Mouse (Mus musculus) embryonic fibroblast, embryonic 13.5 days (primary cell): ENCODE results near the gene Pkd1l1.

ENCODE experiments used
- CTCF ChIP-seq: IDR thresholded peaks from 2 replicates; pipeline ENCODE4 v1.5.1; 2011; ENCODE audit warnings: mild to moderate bottlenecking, control low read depth, low read length, moderate library complexity, borderline replicate concordance; ENCODE audit not compliant: insufficient read depth
- POLR2A ChIP-seq: IDR thresholded peaks from 2 replicates; pipeline ENCODE4 v1.6.1; 2011; ENCODE audit warnings: low read depth, mild to moderate bottlenecking, control low read depth, low read length, moderate library complexity

DNA sequence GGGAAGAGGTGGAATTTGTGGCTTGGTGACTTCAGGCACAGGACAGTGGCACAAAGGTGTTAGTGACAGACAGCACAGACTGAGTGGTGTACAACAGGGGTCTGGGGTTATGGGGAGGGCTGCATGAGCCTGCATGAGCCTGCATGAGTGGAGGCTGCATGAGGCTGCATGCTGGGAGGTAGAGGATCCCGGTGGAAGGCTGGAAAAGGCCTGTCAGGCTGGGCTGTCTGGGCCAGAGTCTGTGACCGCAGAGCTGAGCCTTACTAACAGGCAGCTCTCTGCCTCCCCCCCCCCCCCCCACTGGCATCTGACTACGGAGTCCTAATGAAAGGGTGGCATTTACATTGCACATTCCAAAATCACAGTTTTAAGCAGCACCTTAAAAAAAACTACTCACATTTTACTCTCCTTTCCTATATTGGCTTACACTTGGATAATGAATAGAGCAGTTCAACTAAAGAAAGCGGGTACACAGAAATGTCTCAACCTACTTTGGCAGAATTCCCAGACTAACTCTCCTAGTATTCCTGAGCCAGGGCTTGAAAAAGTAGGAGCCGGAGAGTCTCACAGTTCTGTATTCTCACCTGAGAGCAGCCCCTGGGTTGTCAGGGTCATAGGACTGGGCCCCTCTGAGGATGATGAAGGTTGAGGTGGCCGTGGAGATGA, 23.2 kb downstream of the Pkd1l1 start:
- no peak for TF ChIP-seq CTCF
- TF ChIP-seq POLR2A = no peak
